8 mouse cellular contexts compared by ENCODE assay signal in genomic region chr3:68064731-68065130, GRCm38 (mm10). TPM values are rescaled to one million over a fixed set of nuclear protein-coding genes. Genes with fewer than 3 reads are reported as not detected.
DNase-seq lines count a peak whose midpoint lies in the region; ATAC-seq and TF ChIP-seq lines count a peak whose summit lies in the region.

TSS of gene Schip1 (plus strand) at chr3:68064802.

- no peak within 1 kb of the TSS for H3K9ac ChIP-seq in MEL (ENCODE audit: control insufficient read depth, low read depth, low read length, poor library complexity, severe bottlenecking)
- no peak within 1 kb of the TSS for H3K9ac ChIP-seq in limb, embryonic 12.5 days (replicated peaks)

- no peak for TF ChIP-seq EP300 in MEL (IDR thresholded peaks at IDR 0.05; ENCODE audit: low read depth in 1 of 2, low read length in 2 of 2)

- H3K4me3 ChIP-seq in MEL (ENCODE audit: control insufficient read depth in 1 of 2, insufficient read depth in 1 of 2, low read depth in 2 of 2, low read length in 2 of 2), result no peak within 1 kb of the TSS
- H3K4me3 ChIP-seq in limb, embryonic 12.5 days (replicated peaks), result no peak within 1 kb of the TSS

- TF ChIP-seq RAD21 in MEL (IDR thresholded peaks at IDR 0.05; ENCODE audit: low read depth, low read length), result no peak

- 31% methylated on average over 12 of the region's 12 CpGs for WGBS in limb, embryonic 12.5 days

- no peaks in the 10 kb centered on the region for H3K4me1 ChIP-seq in MEL (ENCODE audit: control insufficient read depth in 1 of 2, insufficient read depth in 2 of 2, low read length in 2 of 2)
- no peaks in the 10 kb centered on the region for H3K4me1 ChIP-seq in limb, embryonic 12.5 days (replicated peaks)

- no peaks in the 10 kb centered on the region for H3K79me2 ChIP-seq in MEL (ENCODE audit: control insufficient read depth, insufficient read depth, low read length, poor library complexity)

- no peak for ATAC-seq in limb, embryonic 12.5 days (ENCODE audit: insufficient number of reproducible peaks, insufficient read depth, low FRiP score, low TSS enrichment, low read depth)

- H3K27me3 ChIP-seq in MEL (ENCODE audit: control insufficient read depth in 1 of 2, insufficient read depth in 2 of 2, low read length in 2 of 2), result no peaks in the 10 kb centered on the region; a peak in 1 of 4 replicates
- peaks cover 8% of the 10 kb centered on the region; the same call in 1 of the 2 replicates for H3K27me3 ChIP-seq in limb, embryonic 12.5 days

- no peaks in the 10 kb centered on the region for H3K9me3 ChIP-seq in MEL (replicated peaks; ENCODE audit: insufficient read depth, low read length)
- no peaks in the 10 kb centered on the region for H3K9me3 ChIP-seq in limb, embryonic 12.5 days

- DNase-seq in MEL (ENCODE audit: low read depth, low spot score), result no peak
- peak; percentile 54 for DNase-seq in adrenal gland, postnatal 25 days
- no peak for DNase-seq in gastrocnemius, adult 8-10 months (ENCODE audit: low spot score in 2 of 2)
- DNase-seq in hindlimb bud, embryonic 11.5 days (ENCODE audit: extremely low spot score, low read depth, low spot score), result peak; percentile 47
- DNase-seq in neural tube, embryonic 10.5 days (ENCODE audit: extremely low spot score, low spot score), result peak; percentile 40
- DNase-seq in natural killer cell, adult 2 months (ENCODE audit: low spot score in 2 of 2), result no peak
- no peak for DNase-seq in Muller cell, postnatal 12 days (ENCODE audit: inconsistent ontology term)

- no peak within 1 kb of the TSS for H3K27ac ChIP-seq in MEL (ENCODE audit: control insufficient read depth, low read depth, low read length)
- no peak within 1 kb of the TSS for H3K27ac ChIP-seq in limb, embryonic 12.5 days

- H3K4me2 ChIP-seq in limb, embryonic 12.5 days, result no peak within 1 kb of the TSS

- H3K36me3 ChIP-seq in MEL (ENCODE audit: control insufficient read depth in 1 of 2, insufficient read depth in 2 of 2, low read length in 2 of 2), result no peaks in the 10 kb centered on the region
- H3K36me3 ChIP-seq in limb, embryonic 12.5 days, result no peaks in the 10 kb centered on the region

- TF ChIP-seq POLR2A in MEL (IDR thresholded peaks at IDR 0.05; ENCODE audit: control insufficient read depth in 1 of 2, insufficient read depth in 1 of 2, low read depth in 1 of 2, low read length in 2 of 2, poor library complexity in 1 of 2), result no peak

- no peak for TF ChIP-seq CTCF in MEL (IDR thresholded peaks at IDR 0.05 in 2 of 3, conservative IDR thresholded peaks at IDR 0.05 in 1 of 3; ENCODE audit: control insufficient read depth in 1 of 3, insufficient read depth in 1 of 3, low read depth in 2 of 3, low read length in 3 of 3, poor library complexity in 1 of 3, severe bottlenecking in 1 of 3)

TF ChIP-seq in MEL, 35 proteins besides CTCF, POLR2A, EP300 and RAD21:
- TF ChIP-seq MXI1 (IDR thresholded peaks at IDR 0.05; ENCODE audit: low read depth, low read length) (no peak), ZC3H11A (IDR thresholded peaks at IDR 0.05; ENCODE audit: low read depth, low read length) (no peak), POLR2AphosphoS5 (IDR thresholded peaks at IDR 0.05; ENCODE audit: borderline replicate concordance, low read depth, low read length) (no peak), ZNF384 (IDR thresholded peaks at IDR 0.05; ENCODE audit: low read depth, low read length) (no peak), TAL1 (IDR thresholded peaks at IDR 0.05; ENCODE audit: low read length) (no peak), MAFK (IDR thresholded peaks at IDR 0.05; ENCODE audit: borderline replicate concordance, low read depth, low read length) (no peak), E2F4 (IDR thresholded peaks at IDR 0.05; ENCODE audit: borderline replicate concordance, low read depth, low read length) (no peak), MYC (IDR thresholded peaks at IDR 0.05; ENCODE audit: low read depth, low read length) (no peak), CHD1 (IDR thresholded peaks at IDR 0.05; ENCODE audit: low read depth, low read length) (no peak), HCFC1 (IDR thresholded peaks at IDR 0.05; ENCODE audit: low read depth, low read length) (no peak), NRF1 (IDR thresholded peaks at IDR 0.05; ENCODE audit: insufficient read depth, low read depth, low read length, poor library complexity, severe bottlenecking) (no peak), SMC3 (IDR thresholded peaks at IDR 0.05; ENCODE audit: low read depth, low read length) (no peak), TBP (IDR thresholded peaks at IDR 0.05; ENCODE audit: low read depth, low read length) (no peak), BHLHE40 (IDR thresholded peaks at IDR 0.05; ENCODE audit: borderline replicate concordance, low read depth, low read length) (no peak), ELF1 (IDR thresholded peaks at IDR 0.05; ENCODE audit: low read depth, low read length) (no peak), MYB (IDR thresholded peaks at IDR 0.05; ENCODE audit: low read depth, low read length) (no peak), ETS1 (IDR thresholded peaks at IDR 0.05; ENCODE audit: low read depth, low read length) (no peak), POLR2AphosphoS2 (IDR thresholded peaks at IDR 0.05; ENCODE audit: low read length) (no peak), NELFE (IDR thresholded peaks at IDR 0.05; ENCODE audit: low read depth, low read length) (no peak)

RNA-seq across cellular contexts. Expression of gene Schip1, which starts in this region (rescaled TPM):
- 12.4 and 14.5 TPM in 2 replicates for total RNA-seq in MEL (2012; rRNA removed)
- 10 to 100 TPM in 1 of 2 experiments, not detected in 1; 10.1 TPM for polyA plus RNA-seq in MEL (2012; ENCODE audit: insufficient read depth in 1 of 2, insufficient read length in 2 of 2, low read depth in 1 of 2, low replicate concordance in 2 of 2, missing spikeins in 1 of 2)
- 17.1 and 23.1 TPM in 2 replicates for total RNA-seq in adrenal gland, postnatal 25 days (2021)
- 10 to 100 TPM; 90.4 to 99.0 (median 92.9) TPM for total RNA-seq in gastrocnemius, adult 8-10 months (2022)
- polyA plus RNA-seq in limb, embryonic 12.5 days (2016; fragmentation: Nextera tagmentation; extraction: Ambion mirVana), result 28.4 and 31.6 TPM in 2 replicates

Comparison
In these comparisons a context has a peak if more than half of its experiments do, and no peak if none do; other contexts are left out.
1. DNase-seq: peak in adrenal gland, postnatal 25 days (single experiment), hindlimb bud, embryonic 11.5 days (single experiment) and neural tube, embryonic 10.5 days (single experiment); none in MEL (single experiment), gastrocnemius, adult 8-10 months (0 of 2), natural killer cell, adult 2 months (0 of 2) and Muller cell, postnatal 12 days (single experiment).